In the genomic region with DNA sequence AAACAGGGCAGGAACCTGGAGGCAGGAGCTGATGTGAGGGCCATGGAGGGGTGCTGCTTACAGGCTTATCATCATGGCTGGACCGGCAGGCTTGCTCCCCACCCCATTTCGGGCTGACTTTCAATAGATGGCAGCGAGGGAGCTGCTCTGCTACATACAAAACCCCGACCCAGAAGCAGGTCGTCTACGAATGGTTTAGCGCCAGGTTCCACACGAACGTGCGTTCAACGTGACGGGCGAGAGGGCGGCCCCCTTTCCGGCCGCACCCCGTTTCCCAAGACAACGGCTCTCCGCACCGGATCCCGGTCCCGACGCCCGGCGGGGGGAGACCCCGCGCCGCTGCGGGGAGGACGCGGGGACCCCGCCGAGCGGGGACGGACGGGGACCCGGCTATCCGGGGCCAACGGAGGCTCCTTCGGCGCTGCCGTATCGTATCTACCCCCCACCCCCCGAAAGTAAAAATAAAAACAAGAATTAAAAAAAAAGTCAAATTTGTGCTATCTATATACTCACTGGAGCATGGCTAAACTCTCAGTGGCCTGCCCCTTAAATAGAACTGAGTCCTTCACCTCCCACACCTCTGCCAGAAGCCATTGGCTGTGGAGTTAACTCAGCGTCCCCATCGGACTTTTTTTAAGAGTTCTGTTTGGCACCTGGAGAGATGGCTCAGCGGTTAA, we compare ENCODE assay signal across 8 mouse cellular contexts. TPM values are rescaled to one million over a fixed set of nuclear protein-coding genes. Genes with fewer than 3 reads are reported as not detected.
A peak's percentile ranks its signal among the peaks of the same experiment; 100 is the strongest.
DNase-seq lines count a peak whose midpoint lies in the region; ATAC-seq and TF ChIP-seq lines count a peak whose summit lies in the region.

No protein-coding gene starts in this region.

- peak overlapping the region; percentile 67 for H3K9ac ChIP-seq in CH12.LX (ENCODE audit: insufficient read depth, low read depth)
- H3K9ac ChIP-seq in limb, embryonic 14.5 days (ENCODE audit: low read depth, low read length, severe bottlenecking): peak overlapping the region; percentile 55

- TF ChIP-seq EP300 in CH12.LX (IDR thresholded peaks at IDR 0.05; ENCODE audit: low read length): no peak

- H3K4me3 ChIP-seq in heart, embryonic 10.5 days: peak overlapping the region; percentile 63
- H3K4me3 ChIP-seq in CH12.LX (replicated peaks in 1 of 3; ENCODE audit: low read depth in 2 of 3, low read length in 2 of 3, poor library complexity in 1 of 3): peak overlapping the region in 1 of 3 experiments; percentile 56
- H3K4me3 ChIP-seq in limb, embryonic 14.5 days (replicated peaks; ENCODE audit: low read length): peak overlapping the region; percentile 46

- no peak for TF ChIP-seq RAD21 in CH12.LX (IDR thresholded peaks at IDR 0.05; ENCODE audit: low read depth, low read length)

- no peaks in the 10 kb centered on the region for H3K9me3 ChIP-seq in heart, embryonic 10.5 days
- no peaks in the 10 kb centered on the region for H3K9me3 ChIP-seq in CH12.LX (replicated peaks; ENCODE audit: low read length)
- no peaks in the 10 kb centered on the region for H3K9me3 ChIP-seq in limb, embryonic 14.5 days (ENCODE audit: control insufficient read depth, low read length)

- dilution Hi-C loops in CH12.LX (cut with MboI; ENCODE audit: extremely low pct_ligation_motif_present, extremely low pct_unique_long_range_greater_than_20kb, low sequenced_read_pairs): no loop called here

- no peak for TF ChIP-seq CTCF in CH12.LX (conservative IDR thresholded peaks at IDR 0.05 in 1 of 2, IDR thresholded peaks at IDR 0.05 in 1 of 2; ENCODE audit: low read depth in 2 of 2, low read length in 2 of 2)

- no peak for TF ChIP-seq POLR2A in CH12.LX (IDR thresholded peaks at IDR 0.05; ENCODE audit: low read depth, low read length)
- TF ChIP-seq POLR2A in limb, embryonic 14.5 days (IDR thresholded peaks at IDR 0.05; ENCODE audit: borderline replicate concordance, extremely low read depth, insufficient read depth, insufficient read length): no peak

- peak overlapping the region; percentile 70 for H3K27ac ChIP-seq in heart, embryonic 10.5 days
- H3K27ac ChIP-seq in CH12.LX (ENCODE audit: insufficient read depth, low read depth): no peak overlapping the region
- no peak overlapping the region for H3K27ac ChIP-seq in limb, embryonic 14.5 days (replicated peaks; ENCODE audit: low read depth, low read length)

- ATAC-seq in erythroid progenitor cell, adult 5-6 weeks (replicated peaks; ENCODE audit: low FRiP score, poor library complexity, severe bottlenecking): peak; percentile 65; the same call in 1 of the 2 replicates
- peak; percentile 49; the same call in 1 of the 2 replicates for ATAC-seq in limb, embryonic 14.5 days (ENCODE audit: low FRiP score, low read depth)
- peak; percentile 23; the same call in 1 of the 2 replicates for ATAC-seq in neutrophil, adult 5-6 weeks (ENCODE audit: extremely low read depth, insufficient number of reproducible peaks, low FRiP score, poor library complexity, severe bottlenecking)

- peak overlapping the region; percentile 77 for H3K4me2 ChIP-seq in CH12.LX (ENCODE audit: insufficient read depth, low read depth, poor library complexity, severe bottlenecking)
- H3K4me2 ChIP-seq in limb, embryonic 14.5 days (replicated peaks; ENCODE audit: low read depth, low read length, severe bottlenecking): peak overlapping the region; percentile 72

- H3K27me3 ChIP-seq in heart, embryonic 10.5 days (ENCODE audit: insufficient read depth, poor library complexity, severe bottlenecking): peaks cover 20% of the 10 kb centered on the region
- no peaks in the 10 kb centered on the region for H3K27me3 ChIP-seq in CH12.LX (replicated peaks)
- H3K27me3 ChIP-seq in limb, embryonic 14.5 days (ENCODE audit: control insufficient read depth, insufficient read depth, low read length): no peaks in the 10 kb centered on the region

- in situ Hi-C loops in CH12.LX (cut with MboI; ENCODE audit: low pct_ligation_motif_present, low pct_unique_long_range_greater_than_20kb, low sequenced_read_pairs): no loop called here

- no peaks in the 10 kb centered on the region for H3K36me3 ChIP-seq in heart, embryonic 10.5 days
- H3K36me3 ChIP-seq in CH12.LX (replicated peaks in 1 of 2; ENCODE audit: control insufficient read depth in 1 of 2, insufficient read depth in 1 of 2, low read length in 1 of 2): peaks cover 0 to 5% of the 10 kb centered on the region in 2 experiments
- H3K36me3 ChIP-seq in limb, embryonic 14.5 days (ENCODE audit: control insufficient read depth, insufficient read depth, low read length): no peaks in the 10 kb centered on the region

- 2% methylated on average over 47 of the region's 47 CpGs for WGBS in heart, embryonic 10.5 days
- WGBS in limb, embryonic 14.5 days: 2% methylated on average over 44 of the region's 47 CpGs

- H3K4me1 ChIP-seq in heart, embryonic 10.5 days: 0 out of 2 replicates have a peak, but pooled peaks cover 4% of the 10 kb centered on the region
- H3K4me1 ChIP-seq in CH12.LX (ENCODE audit: control insufficient read depth in 1 of 2, insufficient read depth in 2 of 2): peaks cover 8 to 22% of the 10 kb centered on the region in 2 experiments
- H3K4me1 ChIP-seq in limb, embryonic 14.5 days (ENCODE audit: control insufficient read depth, insufficient read depth, low read length): no peaks in the 10 kb centered on the region

- H3K79me2 ChIP-seq in CH12.LX (replicated peaks; ENCODE audit: control insufficient read depth, extremely low read depth, insufficient read depth, poor library complexity, severe bottlenecking): no peaks in the 10 kb centered on the region

- DNase-seq in heart, embryonic 10.5 days (ENCODE audit: low spot score): no peak
- no peak for DNase-seq in heart, postnatal 4 days
- DNase-seq in CH12.LX (ENCODE audit: extremely low read depth) (no peak), MN1 (ENCODE audit: low spot score) (no peak)
- no peak for DNase-seq in limb, embryonic 14.5 days (ENCODE audit: low spot score)
- no peak for DNase-seq in frontal cortex, postnatal 10 days (ENCODE audit: low spot score in 2 of 2)

TF ChIP-seq in CH12.LX, 34 proteins besides CTCF, POLR2A, EP300 and RAD21 (continues in another document):
- TF ChIP-seq JUND (conservative IDR thresholded peaks at IDR 0.05; ENCODE audit: low read depth, low read length) (no peak), UBTF (IDR thresholded peaks at IDR 0.05; ENCODE audit: low read depth, low read length) (no peak), BHLHE40 (IDR thresholded peaks at IDR 0.05; ENCODE audit: low read depth, low read length) (peak; percentile 51), KAT2A (IDR thresholded peaks at IDR 0.05; ENCODE audit: insufficient replicate concordance, low read length) (no peak), ZKSCAN1 (IDR thresholded peaks at IDR 0.05; ENCODE audit: borderline replicate concordance, low read depth, low read length) (no peak), MAFK (IDR thresholded peaks at IDR 0.05; ENCODE audit: insufficient replicate concordance, low read length) (no peak), ZC3H11A (IDR thresholded peaks at IDR 0.05; ENCODE audit: low read depth, low read length) (no peak)

RNA-seq across cellular contexts. Expression of a gene that starts 9.5 kb away (rescaled TPM):
- 44.4 and 59.4 TPM in 2 replicates for polyA plus RNA-seq in heart, embryonic 10.5 days (2016; fragmentation: Nextera tagmentation; extraction: Ambion mirVana)
- total RNA-seq in heart, postnatal 4 days (2021): 10 to 100 TPM; 32.4 to 37.0 TPM
- 26.2 and 28.8 TPM in 2 replicates for total RNA-seq in CH12.LX (2012; rRNA removed)
- total RNA-seq in CH12.LX (2014; rRNA removed): 31.2 and 35.2 TPM in 2 replicates
- 79.7 TPM in 2 replicates for polyA plus RNA-seq in CH12.LX (2012; ENCODE audit: insufficient read length, low read depth)
- 13.0 and 20.1 TPM in 2 replicates for total RNA-seq in erythroid progenitor cell, adult 5-6 weeks (2015; ENCODE audit: low replicate concordance)
- total RNA-seq in erythroid progenitor cell, adult 5-6 weeks (2017; ENCODE audit: low replicate concordance): 9.4 and 11.8 TPM in 2 replicates
- 28.3 and 32.7 TPM in 2 replicates for polyA plus RNA-seq in limb, embryonic 14.5 days (2012; rRNA removed)
- 46.7 and 57.4 TPM in 2 replicates for polyA plus RNA-seq in limb, embryonic 14.5 days (2014; fragmentation: Nextera tagmentation; extraction: Ambion mirVana)
- 14.0 and 16.1 TPM in 2 replicates for total RNA-seq in neutrophil, adult 5-6 weeks (2017)

RNA-seq across cellular contexts. Expression of a gene that starts 32.1 kb away (rescaled TPM):
- polyA plus RNA-seq in heart, embryonic 10.5 days (2016; fragmentation: Nextera tagmentation; extraction: Ambion mirVana): 79.1 and 88.0 TPM in 2 replicates
- 10 to 100 TPM; 75.6 to 79.3 TPM for total RNA-seq in heart, postnatal 4 days (2021)
- total RNA-seq in CH12.LX (2012; rRNA removed): 80.6 and 87.0 TPM in 2 replicates
- 153 and 168 TPM in 2 replicates for total RNA-seq in CH12.LX (2014; rRNA removed)
- polyA plus RNA-seq in CH12.LX (2012; ENCODE audit: insufficient read length, low read depth): 92.8 and 127 TPM in 2 replicates
- 70.0 and 132 TPM in 2 replicates for total RNA-seq in erythroid progenitor cell, adult 5-6 weeks (2015; ENCODE audit: low replicate concordance)
- total RNA-seq in erythroid progenitor cell, adult 5-6 weeks (2017; ENCODE audit: low replicate concordance): 78.2 and 81.5 TPM in 2 replicates
- polyA plus RNA-seq in limb, embryonic 14.5 days (2012; rRNA removed): 73.4 and 86.4 TPM in 2 replicates
- polyA plus RNA-seq in limb, embryonic 14.5 days (2014; fragmentation: Nextera tagmentation; extraction: Ambion mirVana): 84.6 and 86.5 TPM in 2 replicates
- 39.8 and 64.0 TPM in 2 replicates for total RNA-seq in neutrophil, adult 5-6 weeks (2017)

RNA-seq across cellular contexts. Expression of a gene that starts 53.4 kb away (rescaled TPM):
- polyA plus RNA-seq in heart, embryonic 10.5 days (2016; fragmentation: Nextera tagmentation; extraction: Ambion mirVana): 111 and 149 TPM in 2 replicates
- 100 to 1,000 TPM; 142 to 157 TPM for total RNA-seq in heart, postnatal 4 days (2021)
- total RNA-seq in CH12.LX (2012; rRNA removed) (1.0 and 1.4 TPM in 2 replicates), CH12.LX (2014; rRNA removed) (not detected in 2 replicates)
- polyA plus RNA-seq in CH12.LX (2012; ENCODE audit: insufficient read length, low read depth): not detected in 2 replicates
- 406 and 410 TPM in 2 replicates for total RNA-seq in erythroid progenitor cell, adult 5-6 weeks (2015; ENCODE audit: low replicate concordance)
- 298 and 328 TPM in 2 replicates for total RNA-seq in erythroid progenitor cell, adult 5-6 weeks (2017; ENCODE audit: low replicate concordance)
- 45.7 and 52.0 TPM in 2 replicates for polyA plus RNA-seq in limb, embryonic 14.5 days (2012; rRNA removed)
- polyA plus RNA-seq in limb, embryonic 14.5 days (2014; fragmentation: Nextera tagmentation; extraction: Ambion mirVana): 58.3 and 59.6 TPM in 2 replicates
- total RNA-seq in neutrophil, adult 5-6 weeks (2017): 3.1 and 3.5 TPM in 2 replicates

RNA-seq across cellular contexts. Expression of a gene that starts 55.1 kb away (rescaled TPM):
- 80.6 and 114 TPM in 2 replicates for polyA plus RNA-seq in heart, embryonic 10.5 days (2016; fragmentation: Nextera tagmentation; extraction: Ambion mirVana)
- 10 to 100 TPM; 55.0 to 55.7 TPM for total RNA-seq in heart, postnatal 4 days (2021)
- total RNA-seq in CH12.LX (2012; rRNA removed) (235 and 254 TPM in 2 replicates), CH12.LX (2014; rRNA removed) (312 and 363 TPM in 2 replicates)
- polyA plus RNA-seq in CH12.LX (2012; ENCODE audit: insufficient read length, low read depth): 323 and 392 TPM in 2 replicates
- total RNA-seq in erythroid progenitor cell, adult 5-6 weeks (2015; ENCODE audit: low replicate concordance): 17.7 and 24.7 TPM in 2 replicates
- 10.4 and 24.8 TPM in 2 replicates for total RNA-seq in erythroid progenitor cell, adult 5-6 weeks (2017; ENCODE audit: low replicate concordance)
- 42.5 and 45.7 TPM in 2 replicates for polyA plus RNA-seq in limb, embryonic 14.5 days (2012; rRNA removed)
- 69.3 and 78.2 TPM in 2 replicates for polyA plus RNA-seq in limb, embryonic 14.5 days (2014; fragmentation: Nextera tagmentation; extraction: Ambion mirVana)
- total RNA-seq in neutrophil, adult 5-6 weeks (2017): 9.2 and 12.2 TPM in 2 replicates

Comparison
In these comparisons a context has a peak if more than half of its experiments do, and no peak if none do; other contexts are left out.
1. RNA of a gene that starts 53.4 kb away (total RNA-seq): 298 to 410 TPM in erythroid progenitor cell, adult 5-6 weeks and 142 to 157 TPM in heart, postnatal 4 days; 3.1 to 3.5 TPM in neutrophil, adult 5-6 weeks and 1.0 to 1.4 TPM in CH12.LX; every median in the first group is over 10 times any median in the second.
2. Peak in every context shown above with its lines, with median percentiles within 50 percentile points of each other: ATAC-seq.